Mouse (Mus musculus) WW6 (cell line): ENCODE data around the gene Dock10.

ENCODE experiments used
- DNase-seq: peaks from one replicate; pipeline ENCODE4 v3.0.0-alpha.2; 2013; ENCODE audit warnings: low read depth, low spot score

Gene Dock10

GRCm38 (mm10) chr1:80656389-80656788 is 101.9 kb downstream of the Dock10 start:
- no peak for DNase-seq

GRCm38 (mm10) chr1:80655854-80656253 is 102.5 kb downstream of the Dock10 start:
- DNase-seq, result no peak

GRCm38 (mm10) chr1:80655195-80655594 is 103.1 kb downstream of the Dock10 start:
- DNase-seq, result no peak

GRCm38 (mm10) chr1:80654177-80654576 is 104.2 kb downstream of the Dock10 start:
- no peak for DNase-seq

- no peak for DNase-seq
These were observed 105.5 kb downstream of the Dock10 start for GRCm38 (mm10) chr1:80652803-80653202.

- no peak for DNase-seq
These were observed 106.2 kb downstream of the Dock10 start for GRCm38 (mm10) chr1:80652083-80652482.

- DNase-seq, result no peak
These were observed 111.7 kb downstream of the Dock10 start for GRCm38 (mm10) chr1:80646602-80647001.

- DNase-seq, result no peak
These were observed 114.4 kb downstream of the Dock10 start for GRCm38 (mm10) chr1:80643866-80644451.

GRCm38 (mm10) chr1:80641832-80642231 is 116.5 kb downstream of the Dock10 start:
- no peak for DNase-seq

- no peak for DNase-seq
These were observed 117.0 kb downstream of the Dock10 start for GRCm38 (mm10) chr1:80641288-80641687.

- no peak for DNase-seq
These were observed 118.8 kb downstream of the Dock10 start for GRCm38 (mm10) chr1:80639553-80639952.

GRCm38 (mm10) chr1:80637214-80637705 is 121.1 kb downstream of the Dock10 start:
- DNase-seq, result no peak

GRCm38 (mm10) chr1:80635825-80636224 is 122.5 kb downstream of the Dock10 start:
- DNase-seq, result no peak

- no peak for DNase-seq
These were observed 124.8 kb downstream of the Dock10 start for GRCm38 (mm10) chr1:80633536-80633935.

GRCm38 (mm10) chr1:80630179-80631149 is 127.9 kb downstream of the Dock10 start:
- DNase-seq, result no peak

- no peak for DNase-seq
These were observed 130.3 kb downstream of the Dock10 start for GRCm38 (mm10) chr1:80628054-80628453.

GRCm38 (mm10) chr1:80626800-80627199 is 131.5 kb downstream of the Dock10 start:
- DNase-seq, result no peak

GRCm38 (mm10) chr1:80625371-80625770 is 133.0 kb downstream of the Dock10 start:
- DNase-seq, result no peak

- no peak for DNase-seq
These were observed 133.8 kb downstream of the Dock10 start for GRCm38 (mm10) chr1:80624552-80624951.

GRCm38 (mm10) chr1:80622646-80623045 is 135.7 kb downstream of the Dock10 start:
- DNase-seq, result no peak

GRCm38 (mm10) chr1:80619100-80619499 is 139.2 kb downstream of the Dock10 start:
- DNase-seq, result no peak

- DNase-seq, result no peak
These were observed 141.7 kb downstream of the Dock10 start for GRCm38 (mm10) chr1:80616671-80617070.

- DNase-seq, result no peak
These were observed 143.6 kb downstream of the Dock10 start for GRCm38 (mm10) chr1:80614750-80615149.
